Mouse (Mus musculus) brain, embryonic 14.5 days (tissue): ENCODE measurements around the gene Tmod4.

Source experiments
- CTCF ChIP-seq: fragments of 200-500 bp; IDR thresholded peaks from 2 replicates; pipeline ENCODE4 v1.5.1; 2012; ENCODE audit warnings: inconsistent platforms, mild to moderate bottlenecking, moderate library complexity, borderline replicate concordance; ENCODE audit not compliant: insufficient read depth, insufficient read length; ENCODE audit errors: extremely low read depth
- POLR2A ChIP-seq: fragments of 200-500 bp; IDR thresholded peaks from 2 replicates; pipeline ENCODE4 v1.6.1; 2012; ENCODE audit warnings: mild to moderate bottlenecking, inconsistent platforms, borderline replicate concordance; ENCODE audit not compliant: poor library complexity, insufficient read depth, insufficient read length, severe bottlenecking; ENCODE audit errors: extremely low read depth

DNA sequence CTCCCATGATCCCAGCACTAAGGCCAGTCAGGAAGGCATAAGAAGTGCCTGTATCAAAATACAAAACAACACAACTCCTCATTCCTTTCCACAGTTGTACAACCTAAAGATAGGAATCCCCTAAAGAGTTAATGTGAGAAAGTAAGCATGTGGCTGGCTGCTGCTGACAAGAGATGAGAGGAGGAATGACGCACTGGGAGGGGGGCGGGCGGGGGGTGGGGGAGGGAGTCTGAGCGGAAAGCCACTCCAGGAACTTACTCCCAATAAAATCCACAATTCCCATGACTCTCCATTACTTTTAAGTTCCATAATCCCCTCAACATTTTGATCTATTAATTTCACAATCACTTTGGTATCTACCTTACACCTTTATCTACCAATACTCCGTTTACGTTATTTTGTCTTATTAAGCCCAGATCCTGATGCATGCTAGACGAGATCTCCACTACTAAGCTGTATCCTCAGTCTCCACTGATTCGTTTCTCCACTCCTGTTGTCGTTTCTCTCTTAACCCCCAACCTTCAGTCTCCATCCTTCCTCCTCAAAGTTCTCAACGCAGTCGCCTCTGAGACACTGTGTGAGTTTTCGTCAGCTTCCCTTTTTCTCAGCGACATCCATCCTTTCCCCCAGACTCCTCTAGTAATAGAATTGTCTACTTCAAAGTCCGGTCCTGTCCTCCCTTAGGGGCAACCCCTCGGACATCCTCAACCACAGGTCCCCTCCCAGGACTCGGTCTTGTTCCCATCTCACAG lies 18.5 kb upstream of the Tmod4 start:
- TF ChIP-seq POLR2A (no peak), CTCF (no peak)
